In genomic region chr6:115755536-115755935, GRCm38 (mm10) we compare ENCODE assay signal across 1 mouse cellular context.
TF ChIP-seq lines count a peak whose summit lies in the region.

No protein-coding gene starts in this region.

TF ChIP-seq in MEL, 35 proteins besides CTCF, POLR2A, EP300 and RAD21 (continued from another document):
- TF ChIP-seq POLR2AphosphoS5 (IDR thresholded peaks at IDR 0.05; ENCODE audit: borderline replicate concordance, low read depth, low read length) (no peak), MYC (IDR thresholded peaks at IDR 0.05; ENCODE audit: low read depth, low read length) (peak; percentile 98), MAZ (IDR thresholded peaks at IDR 0.05; ENCODE audit: low read depth, low read length) (no peak), CHD2 (IDR thresholded peaks at IDR 0.05; ENCODE audit: low read length) (no peak), MEF2A (IDR thresholded peaks at IDR 0.05; ENCODE audit: extremely low read depth, insufficient replicate concordance, low read depth, low read length, poor library complexity, severe bottlenecking) (no peak), GATA1 (IDR thresholded peaks at IDR 0.05; ENCODE audit: low read depth, low read length) (peak; percentile 94), BHLHE40 (IDR thresholded peaks at IDR 0.05; ENCODE audit: borderline replicate concordance, low read depth, low read length) (peak; percentile 68), SMC3 (IDR thresholded peaks at IDR 0.05; ENCODE audit: low read depth, low read length) (no peak), MYB (IDR thresholded peaks at IDR 0.05; ENCODE audit: low read depth, low read length) (no peak), ZNF384 (IDR thresholded peaks at IDR 0.05; ENCODE audit: low read depth, low read length) (no peak), ZMIZ1 (IDR thresholded peaks at IDR 0.05; ENCODE audit: low read depth, low read length) (no peak), TBP (IDR thresholded peaks at IDR 0.05; ENCODE audit: low read depth, low read length) (no peak; the same call in 1 of the 2 replicates), UBTF (IDR thresholded peaks at IDR 0.05; ENCODE audit: borderline replicate concordance, insufficient read depth, low read depth, low read length) (no peak), MAFK (IDR thresholded peaks at IDR 0.05; ENCODE audit: borderline replicate concordance, low read depth, low read length) (no peak), TAL1 (IDR thresholded peaks at IDR 0.05; ENCODE audit: low read length) (peak; percentile 74), NELFE (IDR thresholded peaks at IDR 0.05; ENCODE audit: low read depth, low read length) (no peak), NRF1 (IDR thresholded peaks at IDR 0.05; ENCODE audit: insufficient read depth, low read depth, low read length, poor library complexity, severe bottlenecking) (no peak), GABPA (IDR thresholded peaks at IDR 0.05; ENCODE audit: low read depth, low read length) (no peak)
TF ChIP-seq in MEL: peak in this region for 12.
